Mouse (Mus musculus): ENCODE measurements around the gene Slc4a4. TPM values are rescaled to one million over a fixed set of nuclear protein-coding genes. Genes with fewer than 3 reads are reported as not detected.

Slc4a4 gene
- polyA plus RNA-seq, 1 experiment from 2014 or later: 1.9 TPM

DNA sequence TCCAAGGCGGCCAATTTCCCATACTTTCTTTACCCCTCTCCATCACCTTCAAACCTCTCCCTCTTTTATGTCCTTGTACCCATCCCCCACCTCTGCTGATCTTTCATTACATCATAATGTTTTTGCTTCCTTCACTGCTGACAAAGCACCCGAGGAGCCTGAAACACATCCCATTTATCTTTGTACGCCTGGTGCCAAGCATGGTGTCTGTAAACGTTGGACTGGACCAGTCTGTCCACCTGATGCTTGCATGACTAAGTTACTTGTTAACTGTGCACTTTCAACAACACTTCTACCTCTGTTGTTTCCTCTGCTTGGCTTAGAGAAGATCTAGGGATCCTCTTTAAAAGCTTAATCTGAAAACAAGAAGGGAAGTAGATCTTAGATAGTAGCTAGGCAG is 180.5 kb downstream of the Slc4a4 start:
- H3K9me3 ChIP-seq: no peaks in the 10 kb centered on the region
- no peaks in the 10 kb centered on the region for H3K4me1 ChIP-seq (replicated peaks)
- WGBS: 89% methylated on average over 4 of the region's 4 CpGs
- no peaks in the 10 kb centered on the region for H3K36me3 ChIP-seq
- H3K9ac ChIP-seq (replicated peaks): no peak overlapping the region
- no peak overlapping the region for H3K27ac ChIP-seq
- no peaks in the 10 kb centered on the region for H3K27me3 ChIP-seq
- ATAC-seq: no peak
- H3K4me3 ChIP-seq (replicated peaks): no peak overlapping the region
- no peak overlapping the region for H3K4me2 ChIP-seq (replicated peaks)

DNA sequence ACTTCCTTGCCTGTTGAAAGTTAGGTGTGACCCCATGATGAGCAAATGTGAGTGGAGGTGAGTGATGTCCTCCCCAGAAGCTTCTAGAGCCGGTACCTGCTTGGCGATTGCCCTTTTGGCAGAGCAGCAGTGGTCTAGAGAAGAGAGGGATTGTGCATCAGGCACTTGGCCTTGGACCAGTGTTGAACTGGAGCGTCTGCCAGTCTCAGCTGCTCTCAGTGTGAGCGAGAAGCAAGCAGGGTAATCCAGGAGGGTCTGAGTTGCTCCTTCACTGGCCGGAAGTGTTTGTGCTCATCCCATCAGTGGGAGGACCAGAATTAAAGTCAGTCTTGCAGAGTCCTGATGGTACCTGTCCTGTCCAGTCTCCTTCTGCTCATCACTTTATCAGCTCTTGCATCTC is 181.5 kb downstream of the Slc4a4 start:
- Histone ChIP-seq H3K9ac (replicated peaks) (no peak overlapping the region), H3K9me3 (no peaks in the 10 kb centered on the region), H3K27me3 (no peaks in the 10 kb centered on the region), H3K36me3 (no peaks in the 10 kb centered on the region), H3K27ac (no peak overlapping the region), H3K4me3 (replicated peaks) (no peak overlapping the region), H3K4me2 (replicated peaks) (no peak overlapping the region), H3K4me1 (replicated peaks) (no peaks in the 10 kb centered on the region)
- no peak for ATAC-seq
- 96% methylated on average over 5 of the region's 5 CpGs for WGBS

DNA sequence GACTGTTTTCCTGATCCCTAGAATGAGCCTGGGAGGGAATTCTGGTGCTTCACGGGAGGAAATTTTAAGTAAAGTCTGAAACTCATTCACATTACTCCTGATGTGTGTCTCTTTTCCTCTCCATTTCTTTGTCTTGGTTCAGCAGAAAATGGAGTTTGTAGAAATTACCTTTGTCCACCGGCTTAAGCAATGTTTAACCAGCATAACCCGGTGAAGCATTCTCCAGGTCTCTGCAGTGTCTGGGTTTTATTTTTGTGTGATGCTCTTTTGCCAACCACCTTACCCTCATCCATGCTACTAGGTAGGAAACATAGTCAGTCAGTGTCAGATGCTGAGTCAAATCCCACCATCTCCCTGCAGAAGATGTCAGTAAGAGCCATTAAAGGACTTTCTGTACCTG is 183.4 kb downstream of the Slc4a4 start:
- no peaks in the 10 kb centered on the region for H3K27me3 ChIP-seq
- no peak overlapping the region for H3K4me2 ChIP-seq (replicated peaks)
- no peak overlapping the region for H3K27ac ChIP-seq
- 97% methylated on average over 3 of the region's 3 CpGs for WGBS
- no peaks in the 10 kb centered on the region for H3K9me3 ChIP-seq
- no peaks in the 10 kb centered on the region for H3K36me3 ChIP-seq
- H3K4me1 ChIP-seq (replicated peaks): no peaks in the 10 kb centered on the region
- H3K9ac ChIP-seq (replicated peaks): no peak overlapping the region
- ATAC-seq: no peak
- H3K4me3 ChIP-seq (replicated peaks): no peak overlapping the region

DNA sequence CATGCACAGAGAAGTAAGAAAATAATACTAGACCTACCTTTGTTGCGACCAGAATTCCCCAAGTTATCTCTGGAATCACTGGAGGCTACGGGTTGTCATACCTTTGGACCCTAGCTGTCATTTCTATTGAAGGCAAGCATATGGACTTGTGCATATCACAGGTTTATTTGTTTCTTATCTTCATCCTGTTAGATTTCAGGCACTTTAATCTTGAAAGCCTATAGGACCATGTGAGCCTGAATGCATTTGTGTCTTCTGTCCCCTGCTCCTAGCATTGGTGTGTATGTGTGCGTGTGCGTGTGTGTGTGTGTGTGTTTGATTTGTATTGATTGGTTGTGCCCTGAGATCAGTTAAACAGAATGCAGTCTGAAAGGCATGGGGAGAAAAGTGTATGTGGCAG is 185.3 kb downstream of the Slc4a4 start:
- 96% methylated on average over 4 of the region's 4 CpGs for WGBS
- Histone ChIP-seq H3K9ac (replicated peaks) (no peak overlapping the region), H3K4me1 (replicated peaks) (no peaks in the 10 kb centered on the region), H3K27me3 (no peaks in the 10 kb centered on the region), H3K27ac (no peak overlapping the region), H3K4me3 (replicated peaks) (no peak overlapping the region), H3K9me3 (no peaks in the 10 kb centered on the region), H3K4me2 (replicated peaks) (no peak overlapping the region), H3K36me3 (no peaks in the 10 kb centered on the region)
- ATAC-seq: no peak

DNA sequence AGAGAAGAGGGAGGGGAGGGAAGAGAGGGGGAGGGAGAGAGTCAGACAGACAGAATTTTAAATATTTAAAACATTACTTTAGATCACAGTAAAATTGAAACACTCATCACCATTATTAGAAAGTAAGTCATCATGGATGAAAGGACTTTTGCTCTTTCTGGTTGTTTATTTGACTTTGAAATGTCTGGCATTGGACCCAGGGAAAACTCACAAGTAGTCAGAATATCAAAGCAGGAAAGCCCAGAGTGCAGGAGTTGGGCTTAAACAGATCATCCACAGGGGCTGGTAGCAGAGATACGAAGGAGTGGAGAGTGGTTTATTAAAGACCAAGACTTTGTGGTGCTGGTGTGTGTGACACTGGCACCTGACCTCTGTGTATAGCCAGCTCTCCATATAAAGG is 191.1 kb downstream of the Slc4a4 start:
- no peak for ATAC-seq
- WGBS: 81% methylated on average over 1 of the region's 1 CpGs
- no peaks in the 10 kb centered on the region for H3K4me1 ChIP-seq (replicated peaks)

DNA sequence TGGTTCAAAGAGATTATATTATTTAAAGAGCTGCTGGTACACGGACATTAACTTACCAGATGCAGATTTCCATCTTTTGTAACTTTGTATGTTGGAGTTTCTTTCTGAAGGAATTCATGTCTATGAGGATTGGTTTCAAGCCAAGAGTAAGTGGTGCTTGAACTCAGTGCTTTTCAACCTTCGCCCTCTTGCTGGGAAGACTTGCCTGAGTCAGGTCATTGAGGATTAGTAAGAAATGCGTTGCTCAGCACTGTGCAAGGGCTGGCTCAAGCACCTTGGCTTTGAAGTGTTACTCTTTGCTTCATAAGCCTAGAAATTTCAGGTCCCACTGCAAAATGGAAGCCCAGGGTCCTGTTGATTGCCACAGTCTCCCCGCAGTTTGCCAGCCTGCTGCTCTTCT is 196.9 kb downstream of the Slc4a4 start:
- Histone ChIP-seq H3K4me3 (replicated peaks) (no peak overlapping the region), H3K9me3 (no peaks in the 10 kb centered on the region), H3K27me3 (no peaks in the 10 kb centered on the region), H3K36me3 (no peaks in the 10 kb centered on the region), H3K27ac (no peak overlapping the region), H3K9ac (replicated peaks) (no peak overlapping the region), H3K4me2 (replicated peaks) (no peak overlapping the region), H3K4me1 (replicated peaks) (no peaks in the 10 kb centered on the region)
- WGBS: 89% methylated on average over 4 of the region's 4 CpGs
- no peak for ATAC-seq

More for the DNA sequence above, 191.1 kb downstream of the Slc4a4 start:
- H3K4me2 ChIP-seq (replicated peaks): no peak overlapping the region
- H3K9ac ChIP-seq (replicated peaks): no peak overlapping the region
- H3K4me3 ChIP-seq (replicated peaks): no peak overlapping the region
- no peaks in the 10 kb centered on the region for H3K36me3 ChIP-seq
- no peaks in the 10 kb centered on the region for H3K27me3 ChIP-seq
- no peaks in the 10 kb centered on the region for H3K9me3 ChIP-seq
- H3K27ac ChIP-seq: no peak overlapping the region

DNA sequence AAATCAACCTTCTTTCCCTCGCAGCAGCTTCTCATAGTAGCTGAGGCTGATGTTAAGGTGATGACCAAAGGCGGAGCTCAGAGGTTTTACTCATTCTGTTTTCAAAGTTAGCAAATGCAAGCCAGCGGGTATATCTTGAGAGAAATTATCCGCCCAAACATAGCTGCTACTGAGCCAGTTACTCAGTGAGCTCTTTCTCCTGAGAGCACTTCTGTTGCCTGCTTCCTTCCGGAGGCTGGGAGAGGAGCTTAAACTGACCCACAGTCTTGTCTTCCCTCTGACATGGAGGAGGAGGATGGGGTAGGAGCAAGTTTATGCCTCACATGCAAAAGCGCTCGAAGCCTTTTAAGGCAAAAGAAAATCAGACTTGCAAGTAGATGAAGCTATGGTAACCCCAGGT is 201.3 kb downstream of the Slc4a4 start:
- no peaks in the 10 kb centered on the region for H3K9me3 ChIP-seq
- H3K36me3 ChIP-seq: no peaks in the 10 kb centered on the region
- no peak overlapping the region for H3K27ac ChIP-seq
- H3K4me1 ChIP-seq (replicated peaks): no peaks in the 10 kb centered on the region
- H3K4me2 ChIP-seq (replicated peaks): no peak overlapping the region
- no peaks in the 10 kb centered on the region for H3K27me3 ChIP-seq
- WGBS: 91% methylated on average over 7 of the region's 7 CpGs
- H3K4me3 ChIP-seq (replicated peaks): no peak overlapping the region
- no peak overlapping the region for H3K9ac ChIP-seq (replicated peaks)
- no peak for ATAC-seq

DNA sequence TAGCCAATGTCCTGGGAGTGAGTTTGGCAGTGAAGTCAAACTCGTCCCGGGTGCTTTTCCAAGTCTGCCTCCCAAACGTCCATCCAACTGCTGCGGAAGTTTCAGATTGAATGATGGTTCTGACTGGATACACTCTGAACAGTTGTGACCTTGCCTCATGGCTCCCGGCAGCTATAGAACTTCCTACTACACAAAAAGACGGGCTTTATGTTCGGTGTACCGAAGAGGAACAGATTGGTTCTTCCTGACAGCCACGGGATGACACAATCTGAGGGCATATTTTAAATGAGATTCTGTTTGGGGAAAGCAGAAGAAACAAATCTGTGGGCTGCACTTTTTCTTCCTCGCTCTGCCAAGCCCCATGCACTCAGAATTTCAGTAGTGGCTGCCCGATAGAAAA is 201.8 kb downstream of the Slc4a4 start:
- H3K4me3 ChIP-seq (replicated peaks): no peak overlapping the region
- WGBS: 71% methylated on average over 11 of the region's 11 CpGs

DNA sequence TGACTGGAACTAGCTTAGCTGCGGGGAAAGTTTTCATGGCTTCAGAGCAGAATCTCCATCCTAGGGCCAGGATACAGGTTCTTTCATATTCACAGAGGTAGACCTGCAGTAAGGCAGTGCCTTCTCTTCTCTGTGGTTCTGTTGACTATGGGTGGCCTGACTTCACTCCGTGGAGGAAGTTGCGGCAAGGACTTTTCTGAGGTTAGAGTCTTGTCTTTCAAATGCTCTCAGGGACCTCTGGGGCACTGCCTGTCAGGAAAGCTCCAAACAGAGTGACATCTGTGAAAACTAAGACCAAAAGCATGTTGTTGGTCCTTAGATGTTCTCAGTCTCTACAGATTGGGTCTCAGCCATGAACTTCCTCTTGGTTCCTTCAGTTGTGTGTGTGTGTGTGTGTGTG is 203.5 kb downstream of the Slc4a4 start:
- no peaks in the 10 kb centered on the region for H3K9me3 ChIP-seq
- H3K4me2 ChIP-seq (replicated peaks): no peak overlapping the region
- WGBS: 87% methylated on average over 3 of the region's 3 CpGs
- no peak overlapping the region for H3K27ac ChIP-seq
- no peak for ATAC-seq
- H3K36me3 ChIP-seq: no peaks in the 10 kb centered on the region
- no peak overlapping the region for H3K4me3 ChIP-seq (replicated peaks)
- H3K27me3 ChIP-seq: no peaks in the 10 kb centered on the region
- no peak overlapping the region for H3K9ac ChIP-seq (replicated peaks)
- no peaks in the 10 kb centered on the region for H3K4me1 ChIP-seq (replicated peaks)

More for the DNA sequence above, 201.8 kb downstream of the Slc4a4 start:
- no peaks in the 10 kb centered on the region for H3K27me3 ChIP-seq
- no peaks in the 10 kb centered on the region for H3K9me3 ChIP-seq
- no peaks in the 10 kb centered on the region for H3K36me3 ChIP-seq
- no peaks in the 10 kb centered on the region for H3K4me1 ChIP-seq (replicated peaks)
- H3K27ac ChIP-seq: no peak overlapping the region
- no peak overlapping the region for H3K4me2 ChIP-seq (replicated peaks)
- no peak for ATAC-seq
- no peak overlapping the region for H3K9ac ChIP-seq (replicated peaks)

DNA sequence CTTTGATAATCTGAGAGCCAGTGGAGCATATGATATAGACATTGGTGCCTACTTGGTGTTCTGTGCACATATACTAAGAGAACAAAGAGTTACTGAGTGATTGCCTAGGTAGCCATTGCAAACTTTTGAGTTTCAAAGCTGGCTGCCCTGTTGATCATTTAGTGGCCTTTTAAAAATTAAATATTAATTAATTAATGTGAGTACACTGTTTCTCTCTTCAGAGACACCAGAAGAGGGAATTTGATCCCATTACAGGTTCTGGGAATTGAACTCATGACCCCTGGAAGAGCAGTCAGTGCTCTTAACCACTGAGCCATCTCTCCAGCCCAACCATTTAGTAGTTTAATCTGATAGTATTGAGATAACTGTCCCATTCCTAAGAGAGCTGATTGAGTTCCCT is 209.8 kb downstream of the Slc4a4 start:
- H3K4me2 ChIP-seq (replicated peaks): no peak overlapping the region
- ATAC-seq: no peak
- no peaks in the 10 kb centered on the region for H3K4me1 ChIP-seq (replicated peaks)

DNA sequence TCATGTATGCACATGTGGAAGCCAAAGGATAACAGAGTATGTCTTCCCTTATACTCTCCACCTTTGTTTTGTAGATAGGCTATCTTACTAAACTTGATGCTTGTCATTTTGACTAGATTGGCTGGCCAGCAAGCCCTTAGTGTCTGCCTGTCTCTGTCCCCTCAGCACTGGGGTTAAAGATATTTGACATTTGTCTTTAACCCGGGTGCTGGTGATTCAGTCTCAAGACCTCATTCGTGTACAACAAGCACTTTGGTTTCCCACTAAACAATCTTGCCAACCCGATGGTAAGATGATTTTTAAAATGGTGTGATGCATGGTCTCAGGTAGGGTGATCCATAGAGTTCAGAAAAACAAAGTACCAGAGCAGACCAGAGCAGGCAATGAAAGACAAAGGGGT is 210.7 kb downstream of the Slc4a4 start:
- no peak for ATAC-seq
- no peaks in the 10 kb centered on the region for H3K27me3 ChIP-seq
- H3K4me2 ChIP-seq (replicated peaks): no peak overlapping the region
- no peak overlapping the region for H3K9ac ChIP-seq (replicated peaks)
- H3K4me3 ChIP-seq (replicated peaks): no peak overlapping the region
- no peaks in the 10 kb centered on the region for H3K9me3 ChIP-seq
- no peaks in the 10 kb centered on the region for H3K36me3 ChIP-seq
- 93% methylated on average over 3 of the region's 3 CpGs for WGBS
- no peaks in the 10 kb centered on the region for H3K4me1 ChIP-seq (replicated peaks)
- no peak overlapping the region for H3K27ac ChIP-seq

More for the DNA sequence above, 209.8 kb downstream of the Slc4a4 start:
- no peak overlapping the region for H3K9ac ChIP-seq (replicated peaks)
- H3K36me3 ChIP-seq: no peaks in the 10 kb centered on the region
- no peaks in the 10 kb centered on the region for H3K27me3 ChIP-seq
- no peaks in the 10 kb centered on the region for H3K9me3 ChIP-seq
- H3K4me3 ChIP-seq (replicated peaks): no peak overlapping the region
- H3K27ac ChIP-seq: no peak overlapping the region

DNA sequence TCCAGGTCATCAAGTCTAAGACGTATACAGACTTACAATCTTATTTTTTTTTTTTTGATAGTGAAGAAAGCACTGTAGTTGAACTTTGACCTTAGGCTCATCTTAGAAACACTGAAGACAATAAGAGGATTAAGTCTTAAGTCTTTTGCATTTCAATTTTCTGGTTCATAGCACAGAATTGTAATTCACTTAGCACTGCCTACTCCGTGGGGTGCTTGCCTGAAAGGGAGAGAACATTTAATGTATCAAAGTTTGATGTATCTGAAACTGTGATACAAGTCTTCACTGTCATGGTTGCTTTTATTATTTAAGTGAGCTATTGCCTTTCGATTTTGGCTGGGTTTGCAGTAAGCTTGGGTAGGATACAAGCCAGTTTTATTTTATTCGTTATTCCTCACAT is 211.5 kb downstream of the Slc4a4 start:
- Histone ChIP-seq H3K27me3 (no peaks in the 10 kb centered on the region), H3K4me3 (replicated peaks) (no peak overlapping the region), H3K4me2 (replicated peaks) (no peak overlapping the region), H3K27ac (no peak overlapping the region), H3K9me3 (no peaks in the 10 kb centered on the region), H3K4me1 (replicated peaks) (no peaks in the 10 kb centered on the region), H3K36me3 (no peaks in the 10 kb centered on the region), H3K9ac (replicated peaks) (no peak overlapping the region)
- 36% methylated on average over 4 of the region's 4 CpGs for WGBS
- ATAC-seq: no peak

DNA sequence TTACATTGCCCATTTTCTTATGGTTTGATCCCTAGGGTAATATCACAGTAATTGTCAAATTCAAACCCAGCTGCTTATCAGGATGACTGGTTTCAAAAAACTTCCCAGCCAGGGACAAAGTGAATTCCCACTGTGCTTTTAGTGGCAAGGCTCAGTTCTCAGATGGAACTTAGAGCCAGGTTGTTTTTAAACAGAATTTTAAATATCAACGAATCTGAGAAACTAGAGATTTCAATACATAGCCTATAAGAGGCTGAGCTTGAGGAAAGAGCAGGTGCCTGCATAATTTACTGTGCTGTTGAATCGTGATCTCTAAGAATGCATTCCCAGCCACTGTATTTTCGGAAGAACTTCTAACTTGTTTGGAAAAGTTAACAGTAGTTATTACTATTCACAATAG is 213.3 kb downstream of the Slc4a4 start:
- ATAC-seq: no peak
- H3K9ac ChIP-seq (replicated peaks): no peak overlapping the region
- H3K4me1 ChIP-seq (replicated peaks): no peaks in the 10 kb centered on the region
- H3K9me3 ChIP-seq: no peaks in the 10 kb centered on the region
- no peak overlapping the region for H3K27ac ChIP-seq
- H3K36me3 ChIP-seq: no peaks in the 10 kb centered on the region
- no peak overlapping the region for H3K4me2 ChIP-seq (replicated peaks)
- no peaks in the 10 kb centered on the region for H3K27me3 ChIP-seq
- 72% methylated on average over 3 of the region's 3 CpGs for WGBS
- H3K4me3 ChIP-seq (replicated peaks): no peak overlapping the region

Data from midbrain, embryonic 13.5 days (tissue).